Mouse (Mus musculus) hindbrain, embryonic 16.5 days (tissue): Measurements from ENCODE around the gene Sema3d. TPM values are rescaled to one million over a fixed set of nuclear protein-coding genes. Genes with fewer than 3 reads are reported as not detected.

ENCODE experiments used
- ATAC-seq: fragments of 200-750 bp; cut with Nextera tagmentation; 2 replicates; pipeline ENCODE4 v1.8.0; 2017; ENCODE audit warnings: moderate TSS enrichment, moderate library complexity
- H3K27ac ChIP-seq: fragments of 300-500 bp; sonication (generic); 2 replicates; pipeline ENCODE4 v1.5.1; 2014; ENCODE audit warnings: low read depth, mild to moderate bottlenecking, control low read depth, low read length, moderate library complexity
- H3K27me3 ChIP-seq: fragments of 300-500 bp; sonication (generic); replicated peaks from 2 replicates; pipeline ENCODE4 v1.6.1; 2014; ENCODE audit warnings: low read length; ENCODE audit not compliant: control insufficient read depth, insufficient read depth
- H3K36me3 ChIP-seq: fragments of 300-500 bp; sonication (generic); 2 replicates; pipeline ENCODE4 v1.6.1; 2014; ENCODE audit warnings: mild to moderate bottlenecking, low read length, moderate library complexity, mixed read lengths; ENCODE audit not compliant: control insufficient read depth, insufficient read depth
- H3K4me1 ChIP-seq: fragments of 300-500 bp; sonication (generic); 2 replicates; pipeline ENCODE4 v1.6.1; 2014; ENCODE audit warnings: low read depth, low read length; ENCODE audit not compliant: control insufficient read depth, insufficient read depth
- H3K4me2 ChIP-seq: fragments of 300-500 bp; sonication (generic); 2 replicates; pipeline ENCODE4 v1.6.1; 2014; ENCODE audit warnings: mild to moderate bottlenecking, low read length, control low read depth, moderate library complexity
- H3K4me3 ChIP-seq: fragments of 300-500 bp; sonication (generic); 2 replicates; pipeline ENCODE4 v1.5.1; 2014; ENCODE audit warnings: mild to moderate bottlenecking, low read length, control low read depth, moderate library complexity
- H3K9ac ChIP-seq: fragments of 300-500 bp; sonication (generic); 2 replicates; pipeline ENCODE4 v1.6.1; 2014; ENCODE audit warnings: low read depth, mild to moderate bottlenecking, control low read depth, low read length, moderate library complexity
- H3K9me3 ChIP-seq: fragments of 300-500 bp; sonication (generic); 2 replicates; pipeline ENCODE4 v1.6.1; 2014; ENCODE audit warnings: mild to moderate bottlenecking, low read length, moderate library complexity; ENCODE audit not compliant: control insufficient read depth
- WGBS: fragments of 180-500 bp; shearing (Covaris S2); extraction: QIAGEN DNeasy Blood & Tissue Kit; methylation state at CpG from one replicate; pipeline ENCODE4 v1.1.7; 2014; 5-methylcytosine and 5-hydroxymethylcytosine counted together
- polyA plus RNA-seq: library from polyadenylated mRNA; unstranded; fragments of >200 nt; fragmentation: Nextera tagmentation; extraction: Ambion mirVana; gene quantifications from 2 replicates; pipeline ENCODE4 v1.2.1, GENCODE M21; 2015

Gene Sema3d
- polyA plus RNA-seq, 1 experiment from 2014 or later, result 1.8 TPM

DNA sequence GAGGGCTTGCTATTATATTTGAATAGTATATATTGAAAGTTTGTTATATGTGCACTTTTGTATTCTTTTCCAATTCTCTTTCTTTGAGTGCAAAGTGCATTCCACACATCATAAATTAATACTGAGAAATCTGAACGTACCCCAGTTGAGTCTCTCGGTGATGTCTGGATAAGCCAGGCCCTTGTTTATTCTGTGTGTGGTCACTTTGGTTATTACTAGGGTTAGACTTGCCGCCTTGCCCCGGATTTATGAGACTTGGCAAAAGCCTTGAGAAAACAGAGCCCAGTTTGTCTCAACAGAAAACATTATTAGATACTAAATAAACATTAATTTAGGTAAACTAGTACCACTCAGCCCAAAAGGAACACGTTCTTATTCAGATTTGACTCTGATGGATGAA is 40.1 kb downstream of the Sema3d start:
- no peaks in the 10 kb centered on the region for H3K36me3 ChIP-seq
- no peak for ATAC-seq
- no peaks in the 10 kb centered on the region for H3K4me1 ChIP-seq
- H3K4me2 ChIP-seq, result no peak overlapping the region
- 80% methylated on average over 5 of the region's 5 CpGs for WGBS
- H3K9me3 ChIP-seq, result no peaks in the 10 kb centered on the region
- no peak overlapping the region for H3K4me3 ChIP-seq
- no peak overlapping the region for H3K27ac ChIP-seq
- H3K27me3 ChIP-seq, result no peaks in the 10 kb centered on the region
- H3K9ac ChIP-seq, result no peak overlapping the region

DNA sequence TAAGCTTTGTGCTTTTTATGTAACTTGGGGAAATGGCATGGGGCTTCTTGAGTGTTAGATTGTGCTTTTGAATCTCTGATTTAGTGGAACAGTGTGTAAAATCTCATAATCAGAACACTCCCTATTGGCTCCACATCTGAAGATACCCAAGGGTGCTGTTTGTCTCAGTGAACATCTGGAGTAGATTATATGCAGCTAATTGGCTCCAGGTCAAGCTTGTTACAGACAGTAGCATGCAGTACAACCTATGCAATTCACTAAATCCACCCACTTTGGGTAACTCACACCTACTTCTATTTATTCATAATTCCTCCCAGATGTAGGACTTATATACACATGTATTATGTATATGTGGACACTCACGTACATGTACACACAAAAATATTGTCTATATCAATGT is 58.6 kb downstream of the Sema3d start:
- Histone ChIP-seq H3K4me1 (no peaks in the 10 kb centered on the region), H3K9me3 (no peaks in the 10 kb centered on the region)
- 68% methylated on average over 1 of the region's 1 CpGs for WGBS

DNA sequence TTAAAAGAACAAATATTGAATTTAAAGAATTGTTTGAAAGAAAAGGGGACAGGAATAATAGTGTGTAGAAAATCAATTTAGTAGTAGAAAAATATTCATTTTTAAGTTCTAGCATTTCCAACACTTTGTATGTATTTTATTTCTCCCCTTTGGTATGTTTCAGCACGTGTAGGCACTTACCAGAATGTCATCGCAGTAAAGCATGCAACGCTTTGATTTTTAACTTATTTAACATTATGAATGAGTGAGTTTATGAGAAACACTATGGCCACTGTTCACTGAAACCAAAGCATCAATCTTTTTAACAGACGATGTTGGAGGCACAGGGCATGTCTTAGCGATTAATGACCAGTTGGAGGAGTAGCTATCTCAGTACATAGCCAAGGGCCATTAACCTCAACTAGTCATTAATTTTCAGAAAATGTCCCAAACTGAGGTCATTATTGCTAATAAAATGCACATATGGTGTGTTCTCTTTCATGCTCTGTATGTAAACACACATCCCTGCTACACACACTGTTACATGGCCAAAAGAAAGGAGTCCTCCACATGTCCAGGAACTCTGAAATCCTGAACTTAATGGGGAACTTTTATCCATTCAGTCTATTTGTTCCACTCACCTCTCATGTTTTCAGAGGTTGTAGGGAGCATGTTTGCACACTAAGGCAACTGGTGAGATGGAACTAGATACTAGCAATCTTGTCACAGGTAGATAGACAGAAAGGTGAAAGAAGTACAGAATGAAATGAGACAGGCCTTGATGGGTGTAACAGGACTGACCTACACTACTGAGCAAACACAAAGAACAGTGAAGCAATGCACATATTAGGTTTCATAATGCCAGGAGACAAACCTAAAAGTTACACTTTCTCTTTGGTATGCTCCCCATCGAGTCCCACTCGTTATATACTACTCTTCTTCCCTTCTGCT is 59.3 kb downstream of the Sema3d start:
- Histone ChIP-seq H3K36me3 (no peaks in the 10 kb centered on the region), H3K9ac (no peak overlapping the region), H3K4me3 (no peak overlapping the region), H3K4me1 (no peaks in the 10 kb centered on the region), H3K9me3 (no peaks in the 10 kb centered on the region), H3K27me3 (no peaks in the 10 kb centered on the region), H3K4me2 (no peak overlapping the region), H3K27ac (no peak overlapping the region)
- WGBS, result 76% methylated on average over 7 of the region's 7 CpGs
- peak; percentile 52 for ATAC-seq

More for the DNA sequence above, 58.6 kb downstream of the Sema3d start:
- Histone ChIP-seq H3K4me2 (no peak overlapping the region), H3K27ac (no peak overlapping the region), H3K27me3 (no peaks in the 10 kb centered on the region), H3K9ac (no peak overlapping the region), H3K36me3 (no peaks in the 10 kb centered on the region), H3K4me3 (no peak overlapping the region)
- ATAC-seq, result no peak

DNA sequence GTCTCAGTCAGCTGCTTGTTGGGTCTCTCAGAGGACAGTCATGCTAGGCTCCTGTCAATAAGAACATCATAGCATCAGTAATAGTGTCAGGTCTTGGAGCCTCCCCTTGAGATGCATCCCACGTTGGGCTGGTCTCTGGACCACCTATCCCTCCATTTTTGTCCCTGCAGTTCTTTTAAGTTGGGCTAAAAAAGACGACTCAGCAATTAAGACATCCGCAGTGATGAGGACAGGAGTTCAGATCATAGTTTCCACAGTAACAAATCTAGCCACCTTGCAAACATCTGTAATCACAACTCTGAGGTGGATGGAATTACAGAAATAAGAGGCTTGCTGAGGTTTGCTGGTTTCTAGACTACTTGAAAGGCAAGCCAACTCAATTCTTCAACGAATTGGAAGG is 67.9 kb downstream of the Sema3d start:
- WGBS, result 91% methylated on average over 4 of the region's 4 CpGs
- Histone ChIP-seq H3K4me1 (no peaks in the 10 kb centered on the region), H3K9ac (no peak overlapping the region), H3K27me3 (no peaks in the 10 kb centered on the region), H3K4me2 (no peak overlapping the region), H3K4me3 (no peak overlapping the region), H3K27ac (no peak overlapping the region), H3K36me3 (no peaks in the 10 kb centered on the region), H3K9me3 (no peaks in the 10 kb centered on the region)
- no peak for ATAC-seq

- Histone ChIP-seq H3K9ac (no peak overlapping the region), H3K27ac (no peak overlapping the region), H3K4me1 (no peaks in the 10 kb centered on the region), H3K4me3 (no peak overlapping the region), H3K27me3 (no peaks in the 10 kb centered on the region), H3K36me3 (no peaks in the 10 kb centered on the region), H3K9me3 (no peaks in the 10 kb centered on the region), H3K4me2 (no peak overlapping the region)
- WGBS, result 62% methylated on average over 1 of the region's 1 CpGs
- no peak for ATAC-seq
These were observed 71.8 kb downstream of the Sema3d start for GRCm38 (mm10) chr5:12454946-12455345.

DNA sequence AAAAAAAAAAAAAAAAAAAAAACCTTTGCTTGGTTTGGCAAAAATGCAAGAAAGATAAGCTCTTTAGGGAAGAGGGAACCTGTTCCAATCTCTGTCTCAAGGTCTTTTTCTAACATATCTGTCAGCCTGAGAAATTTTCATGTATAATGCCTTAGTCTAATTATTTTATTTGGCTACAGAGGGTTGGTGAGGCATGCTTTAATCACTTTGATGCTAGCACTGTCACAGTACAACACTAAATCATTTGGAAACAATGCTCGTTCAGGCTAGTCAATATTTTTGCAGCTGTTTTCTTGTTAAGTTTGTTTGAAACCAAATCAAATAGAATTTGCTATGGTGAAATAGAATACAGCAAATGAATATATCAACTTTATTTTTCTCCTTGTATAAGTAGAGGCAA is 74.3 kb downstream of the Sema3d start:
- Histone ChIP-seq H3K27me3 (no peaks in the 10 kb centered on the region), H3K27ac (no peak overlapping the region), H3K4me1 (no peaks in the 10 kb centered on the region), H3K4me3 (no peak overlapping the region), H3K9me3 (no peaks in the 10 kb centered on the region), H3K36me3 (no peaks in the 10 kb centered on the region), H3K9ac (no peak overlapping the region), H3K4me2 (no peak overlapping the region)
- ATAC-seq, result no peak
- 73% methylated on average over 1 of the region's 1 CpGs for WGBS

DNA sequence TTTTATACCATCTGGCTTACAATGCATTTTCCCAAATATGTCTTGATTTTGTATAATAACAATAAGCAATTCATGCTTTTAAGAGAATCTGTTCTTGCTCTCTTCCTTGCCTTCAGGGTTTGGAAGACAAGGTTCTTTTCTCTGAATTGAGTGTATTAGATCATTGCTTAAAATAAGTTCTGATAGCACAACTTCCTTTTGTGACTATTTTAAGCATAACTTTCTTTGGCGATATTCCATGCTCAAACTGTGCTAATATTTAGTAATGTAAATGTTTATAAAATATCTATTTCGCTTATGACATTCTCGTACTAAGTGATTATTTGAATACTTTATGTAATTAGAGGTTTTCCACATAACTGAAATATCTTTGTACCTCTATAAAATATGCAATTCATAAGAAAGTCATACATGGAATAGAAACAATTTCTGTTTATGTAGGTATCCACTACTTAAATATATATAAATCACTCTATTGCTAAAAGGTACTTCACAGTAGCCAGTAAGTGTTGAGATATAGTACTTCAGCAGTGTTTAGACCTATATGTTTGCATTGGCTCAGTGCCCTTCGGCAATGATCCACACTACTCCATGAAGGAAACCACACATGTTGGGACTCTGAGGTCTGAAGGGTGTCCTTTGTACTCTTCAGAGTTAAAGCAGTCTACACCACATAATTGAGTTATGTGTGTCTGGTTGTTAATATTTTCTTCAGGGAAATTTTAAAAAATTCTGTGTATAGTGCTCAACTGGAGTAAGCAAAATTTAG is 84.6 kb downstream of the Sema3d start:
- 79% methylated on average over 4 of the region's 4 CpGs for WGBS
- no peaks in the 10 kb centered on the region for H3K9me3 ChIP-seq
- no peak overlapping the region for H3K4me3 ChIP-seq
- H3K27ac ChIP-seq, result no peak overlapping the region
- H3K4me1 ChIP-seq, result no peaks in the 10 kb centered on the region
- no peak for ATAC-seq
- no peaks in the 10 kb centered on the region for H3K36me3 ChIP-seq
- no peak overlapping the region for H3K9ac ChIP-seq
- no peak overlapping the region for H3K4me2 ChIP-seq
- no peaks in the 10 kb centered on the region for H3K27me3 ChIP-seq

DNA sequence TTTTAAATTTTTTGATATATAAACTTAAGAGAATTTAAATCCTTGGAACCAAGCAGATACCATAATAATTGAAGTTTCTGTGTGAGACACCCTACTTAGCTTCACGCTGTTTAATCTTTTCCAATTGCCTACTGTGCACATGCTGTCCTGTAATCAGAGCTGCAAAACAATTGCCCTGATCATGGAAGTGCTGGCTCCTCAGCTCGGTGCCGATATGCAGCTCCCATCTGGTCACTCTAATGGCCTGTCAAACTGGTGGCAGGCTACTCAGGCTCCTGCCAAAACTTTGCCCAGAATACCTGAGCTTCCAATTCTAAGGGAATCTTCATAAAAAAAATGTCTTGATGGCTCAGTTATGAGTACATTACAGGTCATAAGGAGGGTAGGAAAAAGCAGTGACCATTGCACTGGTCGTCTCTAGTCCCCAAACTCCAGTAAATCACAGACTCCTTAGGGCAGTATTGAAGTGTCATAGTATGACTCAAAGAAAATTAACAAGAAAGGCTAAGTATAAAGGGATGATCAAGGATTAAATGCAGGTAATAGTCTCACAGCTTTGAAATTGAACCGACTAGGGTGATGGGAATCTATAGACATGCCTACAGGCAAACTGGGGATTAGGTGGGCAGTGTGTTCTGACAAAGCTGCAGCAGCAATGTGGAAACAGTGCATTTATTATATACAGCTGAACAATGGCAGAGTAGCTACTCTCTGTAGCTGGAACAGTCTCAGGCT is 91.9 kb downstream of the Sema3d start:
- Histone ChIP-seq H3K36me3 (no peaks in the 10 kb centered on the region), H3K9ac (no peak overlapping the region), H3K4me3 (no peak overlapping the region), H3K9me3 (no peaks in the 10 kb centered on the region), H3K27me3 (no peaks in the 10 kb centered on the region), H3K27ac (no peak overlapping the region), H3K4me1 (no peaks in the 10 kb centered on the region), H3K4me2 (no peak overlapping the region)
- WGBS, result 63% methylated on average over 5 of the region's 5 CpGs
- ATAC-seq, result peak; percentile 88

GRCm38 (mm10) chr5:12475639-12475916 is 92.4 kb downstream of the Sema3d start:
- H3K36me3 ChIP-seq, result no peaks in the 10 kb centered on the region
- no peak overlapping the region for H3K9ac ChIP-seq
- no peaks in the 10 kb centered on the region for H3K9me3 ChIP-seq
- no peaks in the 10 kb centered on the region for H3K4me1 ChIP-seq
- H3K27me3 ChIP-seq, result no peaks in the 10 kb centered on the region
- H3K27ac ChIP-seq, result no peak overlapping the region
- H3K4me2 ChIP-seq, result no peak overlapping the region
- WGBS, result 53% methylated on average over 4 of the region's 4 CpGs
- no peak for ATAC-seq
- H3K4me3 ChIP-seq, result no peak overlapping the region
